Mouse (Mus musculus) splenic B cell, adult 2 months (primary cell): ENCODE data around the gene B4galt2.

ENCODE experiments used
- DNase-seq: peaks from one replicate; pipeline ENCODE4 v3.0.0-alpha.2; 2011; ENCODE audit warnings: low read depth, low spot score
- H3K27me3 ChIP-seq: 2 replicates; pipeline ENCODE4 v1.6.1; 2012; ENCODE audit warnings: mild to moderate bottlenecking, low read length, moderate library complexity, mixed read lengths; ENCODE audit not compliant: control insufficient read depth, poor library complexity, insufficient read depth, severe bottlenecking
- H3K36me3 ChIP-seq: 2 replicates; pipeline ENCODE4 v1.6.1; 2012; ENCODE audit warnings: mild to moderate bottlenecking, low read length, moderate library complexity, mixed read lengths; ENCODE audit not compliant: control insufficient read depth, poor library complexity, insufficient read depth, severe bottlenecking

The B4galt2 gene

GRCm38 (mm10) chr4:117890750-117891149 is 7.5 kb upstream of the B4galt2 start:
- no peaks in the 10 kb centered on the region; the same call in none of the 2 replicates for H3K36me3 ChIP-seq
- no peaks in the 10 kb centered on the region for H3K27me3 ChIP-seq
- DNase-seq = no peak

DNA sequence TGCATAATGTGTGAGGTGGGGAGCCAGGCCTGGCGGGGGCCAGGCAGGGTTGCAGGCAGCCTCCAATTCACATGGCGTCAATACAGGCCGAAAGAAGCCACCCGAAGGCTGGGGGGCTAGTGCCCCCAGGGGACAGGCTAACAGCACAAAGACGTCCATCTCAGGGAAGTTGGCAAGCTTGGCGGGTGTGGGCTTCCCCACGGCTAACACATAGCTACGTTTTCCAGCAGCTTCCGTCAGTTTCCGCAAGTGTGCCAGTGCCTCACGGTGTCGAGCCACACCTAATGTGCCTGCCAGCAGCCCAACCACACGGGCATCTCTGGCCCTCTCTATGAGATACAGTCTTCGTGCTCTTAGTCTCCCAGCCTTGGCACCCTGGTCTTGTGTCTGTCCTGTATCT is 6.7 kb upstream of the B4galt2 start:
- DNase-seq = no peak
- peaks cover 2% of the 10 kb centered on the region for H3K36me3 ChIP-seq
- H3K27me3 ChIP-seq = no peaks in the 10 kb centered on the region

GRCm38 (mm10) chr4:117889471-117889870 is 6.2 kb upstream of the B4galt2 start:
- no peak for DNase-seq
- H3K36me3 ChIP-seq = peaks cover 3% of the 10 kb centered on the region

DNA sequence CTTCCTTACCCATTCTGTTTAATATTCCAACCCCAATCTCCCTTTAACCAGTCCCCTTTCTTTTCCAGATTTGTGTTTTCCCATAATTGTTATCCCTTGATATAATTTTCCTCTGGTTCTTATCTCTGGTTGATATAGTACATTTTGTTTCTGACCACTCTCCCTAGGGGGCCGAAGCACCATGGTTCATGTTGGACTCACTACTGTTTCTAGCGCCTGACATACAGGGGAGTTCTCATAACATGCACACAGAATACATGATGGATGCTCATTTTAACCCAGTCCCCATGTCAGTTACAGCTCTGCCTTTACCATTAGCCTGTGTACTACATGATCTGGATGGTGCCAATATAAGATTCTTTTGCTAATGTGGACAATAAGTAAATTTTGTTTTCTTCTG is 4.6 kb upstream of the B4galt2 start:
- DNase-seq = no peak
- H3K27me3 ChIP-seq = no peaks in the 10 kb centered on the region

More at GRCm38 (mm10) chr4:117889471-117889870, 6.2 kb upstream of the B4galt2 start:
- H3K27me3 ChIP-seq = no peaks in the 10 kb centered on the region

DNA sequence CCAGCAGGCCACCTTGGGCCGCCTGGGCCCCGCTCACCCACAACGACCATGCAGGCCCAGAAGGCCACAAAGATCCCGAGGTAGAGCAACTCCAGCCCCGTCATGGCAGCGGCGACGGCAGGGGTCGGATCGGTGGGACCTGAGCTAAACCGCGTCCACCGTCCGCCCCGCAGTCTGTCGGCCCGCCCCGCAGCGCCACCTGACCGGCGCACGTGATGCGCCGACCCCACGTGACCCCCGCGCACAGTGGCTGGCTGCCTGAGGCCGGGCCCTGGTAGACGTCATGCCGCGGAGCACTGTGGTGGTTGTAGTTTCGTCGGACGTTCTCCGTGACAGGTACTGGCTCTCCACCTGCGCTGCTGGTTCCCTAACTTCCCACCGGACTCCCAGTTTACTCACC is 3.8 kb upstream of the B4galt2 start, which contains the start of gene Atp6v0b:
TSS of gene Atp6v0b (minus strand) at position 201 of the 400 bp plus-strand sequence.
- Histone ChIP-seq H3K27me3 (no peaks in the 10 kb centered on the region), H3K36me3 (peaks cover 7% of the 10 kb centered on the region)
- DNase-seq = peak; percentile 94

More for the DNA sequence above, 4.6 kb upstream of the B4galt2 start:
- H3K36me3 ChIP-seq = peaks cover 7% of the 10 kb centered on the region

DNA sequence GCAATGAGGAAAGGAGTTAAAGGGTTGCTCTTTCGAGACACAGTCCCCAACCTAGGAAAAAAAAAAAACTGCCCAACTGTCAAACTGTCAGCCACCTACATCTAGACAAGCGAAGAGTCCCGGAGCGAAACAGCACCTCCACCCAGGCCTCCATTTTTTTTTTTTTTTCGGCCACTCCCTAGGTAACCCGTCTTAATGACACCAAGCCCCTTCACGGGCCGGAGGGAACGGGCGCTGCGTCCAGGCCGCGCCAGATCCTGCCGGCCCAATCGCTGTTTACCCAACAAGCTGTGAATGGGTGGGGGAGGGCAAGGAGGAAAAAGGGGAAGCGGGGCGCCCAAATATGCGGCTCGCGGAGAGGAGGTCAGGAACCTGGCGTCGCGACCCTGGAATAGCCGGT is 3.4 kb upstream of the B4galt2 start:
- Histone ChIP-seq H3K36me3 (peaks cover 7% of the 10 kb centered on the region), H3K27me3 (no peaks in the 10 kb centered on the region)
- DNase-seq = peak; percentile 60

DNA sequence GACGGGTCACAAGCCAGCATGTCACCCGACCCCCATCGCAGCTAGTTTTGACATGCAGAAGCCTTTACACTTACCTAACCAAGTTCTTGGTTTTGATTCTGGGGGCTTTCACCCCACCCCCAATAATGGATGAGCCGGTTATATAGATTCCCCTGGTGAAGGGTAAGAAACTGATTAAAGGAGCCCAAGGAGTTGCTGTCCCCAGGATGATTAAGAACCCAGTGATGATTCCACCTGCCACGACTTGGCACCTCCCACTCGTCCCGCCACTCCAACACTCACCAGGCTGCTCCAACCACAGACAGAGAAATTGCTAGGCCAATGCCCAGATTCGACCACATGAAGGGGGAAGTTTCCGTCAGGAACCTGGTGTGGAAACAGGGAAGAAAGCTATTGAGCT is 2.7 kb upstream of the B4galt2 start:
- Histone ChIP-seq H3K36me3 (peaks cover 7% of the 10 kb centered on the region), H3K27me3 (no peaks in the 10 kb centered on the region)
- no peak for DNase-seq

GRCm38 (mm10) chr4:117885093-117885492 is 1.8 kb upstream of the B4galt2 start:
- no peak for DNase-seq
- Histone ChIP-seq H3K36me3 (peaks cover 7% of the 10 kb centered on the region), H3K27me3 (no peaks in the 10 kb centered on the region)

- Histone ChIP-seq H3K36me3 (peaks cover 7% of the 10 kb centered on the region), H3K27me3 (no peaks in the 10 kb centered on the region)
- DNase-seq = no peak
Measured at GRCm38 (mm10) chr4:117884146-117884545, 859 bp upstream of the B4galt2 start.

- Histone ChIP-seq H3K27me3 (no peaks in the 10 kb centered on the region), H3K36me3 (no peaks in the 10 kb centered on the region)
- DNase-seq = no peak
Measured at GRCm38 (mm10) chr4:117878703-117879102, 4.6 kb downstream of the B4galt2 start.

DNA sequence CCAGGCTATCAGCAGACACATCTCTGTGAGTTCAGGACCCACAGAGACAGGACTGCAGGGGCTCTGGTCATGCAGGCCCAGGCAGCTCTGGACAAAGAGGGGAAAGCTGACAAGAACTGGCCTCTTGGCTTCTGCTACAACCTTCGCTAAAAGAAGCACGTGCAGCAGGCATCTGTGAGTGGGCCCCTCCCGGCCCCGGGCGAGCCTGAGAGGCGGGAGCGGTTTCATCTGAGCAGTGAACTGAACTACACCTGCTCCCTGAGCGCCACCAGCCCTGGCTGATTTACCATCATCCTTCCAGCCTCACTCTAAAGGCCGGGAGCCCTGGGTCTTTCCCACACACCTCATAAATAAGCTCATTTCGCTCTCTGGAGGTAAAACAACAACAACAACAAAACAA is 5.0 kb downstream of the B4galt2 start:
- Histone ChIP-seq H3K36me3 (no peaks in the 10 kb centered on the region), H3K27me3 (no peaks in the 10 kb centered on the region)
- no peak for DNase-seq

DNA sequence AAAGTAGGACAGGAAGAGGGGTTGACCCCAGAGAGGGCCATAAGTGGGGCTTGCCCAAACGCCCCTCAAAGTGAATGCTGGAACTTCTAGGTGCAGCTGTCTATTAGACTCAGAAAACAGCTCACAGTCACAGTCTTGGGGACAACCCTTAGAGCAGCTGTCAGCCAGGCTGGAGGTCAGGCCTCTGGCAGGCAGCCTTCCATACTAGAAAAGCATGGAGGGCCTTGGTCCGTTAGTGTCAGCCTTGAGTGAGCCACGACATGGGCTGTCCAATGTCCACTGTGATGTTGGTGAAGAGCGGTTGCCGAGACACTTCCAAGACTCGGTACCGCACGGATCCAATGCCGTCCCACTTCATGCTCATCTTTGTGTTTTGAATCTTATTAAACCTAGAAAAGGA is 9.7 kb downstream of the B4galt2 start:
- Histone ChIP-seq H3K36me3 (no peaks in the 10 kb centered on the region), H3K27me3 (no peaks in the 10 kb centered on the region)
- no peak for DNase-seq

- DNase-seq = no peak
Measured at GRCm38 (mm10) chr4:117872471-117872886, 10.8 kb downstream of the B4galt2 start, which contains the start of gene Ccdc24. Gene Ccdc24, minus strand, starts transcription at chr4:117872557.

GRCm38 (mm10) chr4:117871787-117872186 is 11.5 kb downstream of the B4galt2 start:
- Histone ChIP-seq H3K36me3 (no peaks in the 10 kb centered on the region), H3K27me3 (no peaks in the 10 kb centered on the region)
- no peak for DNase-seq

More at GRCm38 (mm10) chr4:117872471-117872886, 10.8 kb downstream of the B4galt2 start, which contains the start of gene Ccdc24:
- Histone ChIP-seq H3K36me3 (no peaks in the 10 kb centered on the region), H3K27me3 (no peaks in the 10 kb centered on the region)

DNA sequence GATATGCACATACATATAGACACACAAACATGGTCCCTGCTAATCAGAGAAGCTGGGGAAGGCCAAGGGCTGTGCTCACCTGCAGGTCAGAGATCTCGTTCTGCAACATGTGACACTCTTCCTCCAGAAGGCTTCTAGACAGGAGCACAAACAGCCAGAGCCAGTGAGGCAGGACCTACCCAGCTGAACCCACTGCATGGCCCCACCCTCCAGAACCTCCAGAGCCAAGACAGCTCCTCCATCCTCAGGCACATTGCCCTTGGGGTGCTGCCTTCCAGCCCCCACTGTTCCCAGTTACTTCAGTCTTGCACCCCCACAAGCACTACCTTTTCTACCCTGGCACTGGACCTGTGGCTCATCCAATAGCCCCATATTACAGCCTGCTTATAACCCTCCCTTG is 12.8 kb downstream of the B4galt2 start:
- DNase-seq = no peak
- H3K27me3 ChIP-seq = no peaks in the 10 kb centered on the region
- no peaks in the 10 kb centered on the region for H3K36me3 ChIP-seq

GRCm38 (mm10) chr4:117869317-117869716 is 14.0 kb downstream of the B4galt2 start:
- Histone ChIP-seq H3K27me3 (no peaks in the 10 kb centered on the region), H3K36me3 (no peaks in the 10 kb centered on the region)
- DNase-seq = no peak
